Mouse (Mus musculus) G1E (cell line): ENCODE data around the gene Palm2.

ENCODE experiments used
- CTCF ChIP-seq: IDR thresholded peaks from 2 replicates; pipeline ENCODE4 v1.5.1; 2012; ENCODE audit warnings: low read depth, low read length, inconsistent platforms, mixed read lengths
- TAL1 ChIP-seq: conservative IDR thresholded peaks from 2 replicates; pipeline ENCODE4 v1.6.1; 2012; ENCODE audit warnings: low read depth, low read length, inconsistent platforms, mixed read lengths

DNA sequence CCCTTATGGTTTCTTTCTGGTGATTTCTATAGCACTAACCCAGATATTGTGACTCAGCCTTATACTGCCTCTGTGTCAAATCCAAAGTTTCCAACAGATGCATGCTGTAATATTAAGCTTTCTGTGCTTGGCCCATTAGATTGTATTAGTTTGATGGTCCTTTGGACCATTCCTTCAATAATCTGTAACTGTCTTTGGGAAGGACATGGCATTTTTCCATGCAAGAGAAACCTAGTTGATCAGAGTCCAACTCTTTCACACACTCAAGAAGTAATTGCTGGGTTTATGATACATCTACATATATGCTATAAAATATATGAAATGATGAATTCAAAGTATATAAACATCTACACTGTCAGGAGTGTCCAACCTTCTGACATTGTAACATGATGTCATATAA is 281.8 kb downstream of the Palm2 start:
- TF ChIP-seq CTCF (no peak), TAL1 (no peak)
